Mouse (Mus musculus) thymus, postnatal 10 days (tissue): ENCODE measurements around the gene Ptges2.

Experiments
- DNase-seq, 2 experiments: peaks; one replicate each; pipeline ENCODE4 v3.0.0; 2021; ENCODE audit warnings: low spot score in 2 of 2

Gene Ptges2

GRCm38 (mm10) chr2:32415801-32416200 lies 20.1 kb downstream of the Ptges2 start:
- no peak for DNase-seq

- no peak for DNase-seq
These were observed 20.9 kb downstream of the Ptges2 start for GRCm38 (mm10) chr2:32416556-32416955.

GRCm38 (mm10) chr2:32417486-32417885 lies 21.8 kb downstream of the Ptges2 start:
- no peak for DNase-seq

- no peak for DNase-seq
These were observed 22.9 kb downstream of the Ptges2 start for GRCm38 (mm10) chr2:32418430-32419151.

- DNase-seq = no peak
These were observed 23.7 kb downstream of the Ptges2 start for GRCm38 (mm10) chr2:32419359-32419758.

- no peak for DNase-seq
These were observed 24.4 kb downstream of the Ptges2 start for GRCm38 (mm10) chr2:32420066-32420608.

GRCm38 (mm10) chr2:32420647-32421046 lies 25.0 kb downstream of the Ptges2 start:
- no peak for DNase-seq

GRCm38 (mm10) chr2:32421851-32422251 lies 26.2 kb downstream of the Ptges2 start:
- no peak for DNase-seq

- DNase-seq = no peak
These were observed 28.0 kb downstream of the Ptges2 start for GRCm38 (mm10) chr2:32423481-32424331.

GRCm38 (mm10) chr2:32424796-32425195 lies 29.1 kb downstream of the Ptges2 start:
- DNase-seq = no peak

GRCm38 (mm10) chr2:32425568-32425967 lies 29.9 kb downstream of the Ptges2 start:
- DNase-seq = no peak

GRCm38 (mm10) chr2:32426141-32426540 lies 30.4 kb downstream of the Ptges2 start:
- no peak for DNase-seq

- no peak for DNase-seq
These were observed 32.0 kb downstream of the Ptges2 start for GRCm38 (mm10) chr2:32427720-32428119.

- no peak for DNase-seq
These were observed 32.6 kb downstream of the Ptges2 start for GRCm38 (mm10) chr2:32428262-32428722.

GRCm38 (mm10) chr2:32429215-32429891 lies 33.7 kb downstream of the Ptges2 start:
- no peak for DNase-seq

- no peak for DNase-seq
These were observed 35.3 kb downstream of the Ptges2 start for GRCm38 (mm10) chr2:32430701-32431676.

GRCm38 (mm10) chr2:32436686-32437372 lies 41.1 kb downstream of the Ptges2 start:
- no peak for DNase-seq

GRCm38 (mm10) chr2:32437612-32438166 lies 42.0 kb downstream of the Ptges2 start:
- no peak for DNase-seq

GRCm38 (mm10) chr2:32438733-32439132 lies 43.0 kb downstream of the Ptges2 start:
- no peak for DNase-seq

- no peak for DNase-seq
These were observed 43.5 kb downstream of the Ptges2 start for GRCm38 (mm10) chr2:32439177-32439576.
